Mouse (Mus musculus) MEL (cell line): ENCODE data around the gene Cfap299. TPM values are rescaled to one million over a fixed set of nuclear protein-coding genes. Genes with fewer than 3 reads are reported as not detected.

Experiments used
- DNase-seq: peaks from one replicate; pipeline ENCODE4 v3.0.0; 2011; ENCODE audit warnings: low read depth, low spot score
- H3K27ac ChIP-seq: 2 replicates; pipeline ENCODE4 v1.5.1; 2012; ENCODE audit warnings: low read depth, mild to moderate bottlenecking, control low read depth, low read length, moderate library complexity; ENCODE audit not compliant: control insufficient read depth
- H3K27me3 ChIP-seq, 2 experiments: fragments of 150-350 bp in 1 of 2; sonication (generic) in 1 of 2; 2 replicates each; pipeline ENCODE4 v1.6.1; 2012; ENCODE audit warnings: low read length in 2 of 2, mild to moderate bottlenecking in 2 of 2, improper control_type of control experiment in 1 of 2, moderate library complexity in 1 of 2; ENCODE audit not compliant: insufficient read depth in 2 of 2, control insufficient read depth in 1 of 2
- H3K36me3 ChIP-seq, 2 experiments: 2 replicates each; pipeline ENCODE4 v1.6.1; 2012 to 2014; ENCODE audit warnings: low read length in 2 of 2, improper control_type of control experiment in 1 of 2, inconsistent platforms in 1 of 2, mild to moderate bottlenecking in 1 of 2; ENCODE audit not compliant: insufficient read depth in 2 of 2, control insufficient read depth in 1 of 2
- H3K4me1 ChIP-seq, 2 experiments: fragments of 150-350 bp in 1 of 2; sonication (generic) in 1 of 2; 2 replicates each; pipeline ENCODE4 v1.6.1; 2012; ENCODE audit warnings: low read length in 2 of 2, improper control_type of control experiment in 1 of 2, mild to moderate bottlenecking in 1 of 2; ENCODE audit not compliant: insufficient read depth in 2 of 2, control insufficient read depth in 1 of 2
- H3K4me3 ChIP-seq, 2 experiments: fragments of 150-350 bp in 1 of 2; sonication (generic) in 1 of 2; 2 replicates each; pipeline ENCODE4 v1.5.1; 2012; ENCODE audit warnings: low read depth in 2 of 2, low read length in 2 of 2, mild to moderate bottlenecking in 2 of 2, moderate library complexity in 2 of 2, control low read depth in 1 of 2, improper control_type of control experiment in 1 of 2; ENCODE audit not compliant: control insufficient read depth in 1 of 2, insufficient read depth in 1 of 2
- H3K79me2 ChIP-seq: 2 replicates; pipeline ENCODE4 v1.6.1; 2012; ENCODE audit warnings: mild to moderate bottlenecking, low read length, moderate library complexity; ENCODE audit not compliant: control insufficient read depth, poor library complexity, insufficient read depth
- H3K9ac ChIP-seq: 2 replicates; pipeline ENCODE4 v1.6.1; 2012; ENCODE audit warnings: low read depth, mild to moderate bottlenecking, control low read depth, low read length, moderate library complexity; ENCODE audit not compliant: control insufficient read depth, poor library complexity, severe bottlenecking
- H3K9me3 ChIP-seq: fragments of 150-350 bp; sonication (generic); replicated peaks from 2 replicates; pipeline ENCODE4 v1.6.1; 2012; ENCODE audit warnings: mild to moderate bottlenecking, low read length, improper control_type of control experiment, moderate library complexity; ENCODE audit not compliant: insufficient read depth
- BHLHE40 ChIP-seq: IDR thresholded peaks from 2 replicates; pipeline ENCODE4 v1.6.1; 2012; ENCODE audit warnings: low read depth, mild to moderate bottlenecking, inconsistent platforms, low read length, improper control_type of control experiment, borderline replicate concordance
- EP300 ChIP-seq, 2 experiments: IDR thresholded peaks; 2 replicates each; pipeline ENCODE4 v1.6.1; 2011; ENCODE audit warnings: improper control_type of control experiment in 2 of 2, low read length in 2 of 2, low read depth in 1 of 2, mild to moderate bottlenecking in 1 of 2
- ETS1 ChIP-seq: IDR thresholded peaks from 2 replicates; pipeline ENCODE4 v1.6.1; 2012; ENCODE audit warnings: low read depth, mild to moderate bottlenecking, inconsistent platforms, low read length, improper control_type of control experiment, moderate library complexity
- GABPA ChIP-seq: IDR thresholded peaks from 2 replicates; pipeline ENCODE4 v1.6.1; 2012; ENCODE audit warnings: low read depth, mild to moderate bottlenecking, inconsistent platforms, low read length, improper control_type of control experiment, moderate library complexity
- GATA1 ChIP-seq: IDR thresholded peaks from 2 replicates; pipeline ENCODE4 v1.6.1; 2011; ENCODE audit warnings: low read depth, low read length, improper control_type of control experiment
- HCFC1 ChIP-seq: IDR thresholded peaks from 2 replicates; pipeline ENCODE4 v1.6.1; 2012; ENCODE audit warnings: low read depth, mild to moderate bottlenecking, inconsistent platforms, low read length, improper control_type of control experiment, moderate library complexity
- JUND ChIP-seq: IDR thresholded peaks from 2 replicates; pipeline ENCODE4 v1.6.1; 2011; ENCODE audit warnings: low read depth, mild to moderate bottlenecking, improper control_type of control experiment, low read length
- MAFK ChIP-seq: IDR thresholded peaks from 2 replicates; pipeline ENCODE4 v1.6.1; 2011; ENCODE audit warnings: low read depth, mild to moderate bottlenecking, low read length, improper control_type of control experiment, borderline replicate concordance
- MAX ChIP-seq: IDR thresholded peaks from 2 replicates; pipeline ENCODE4 v1.6.1; 2011; ENCODE audit warnings: low read length, improper control_type of control experiment
- MAZ ChIP-seq: IDR thresholded peaks from 2 replicates; pipeline ENCODE4 v1.6.1; 2012; ENCODE audit warnings: low read depth, mild to moderate bottlenecking, inconsistent platforms, low read length, improper control_type of control experiment
- MEF2A ChIP-seq: IDR thresholded peaks from 2 replicates; pipeline ENCODE4 v1.6.1; 2014; ENCODE audit warnings: low read depth, mild to moderate bottlenecking, inconsistent platforms, low read length, improper control_type of control experiment; ENCODE audit not compliant: poor library complexity, insufficient replicate concordance, severe bottlenecking; ENCODE audit errors: extremely low read depth
- MYB ChIP-seq: IDR thresholded peaks from 2 replicates; pipeline ENCODE4 v1.6.1; 2011; ENCODE audit warnings: mild to moderate bottlenecking, low read depth, low read length, improper control_type of control experiment
- POLR2AphosphoS2 ChIP-seq: IDR thresholded peaks from 2 replicates; pipeline ENCODE4 v1.6.1; 2011; ENCODE audit warnings: low read length, improper control_type of control experiment
- POLR2AphosphoS5 ChIP-seq: IDR thresholded peaks from 2 replicates; pipeline ENCODE4 v1.6.1; 2012; ENCODE audit warnings: low read depth, borderline replicate concordance, mild to moderate bottlenecking, inconsistent platforms, low read length, moderate library complexity, mixed read lengths
- RAD21 ChIP-seq: IDR thresholded peaks from 2 replicates; pipeline ENCODE4 v1.6.1; 2011; ENCODE audit warnings: mild to moderate bottlenecking, low read depth, low read length, improper control_type of control experiment
- RCOR1 ChIP-seq: IDR thresholded peaks from 2 replicates; pipeline ENCODE4 v1.6.1; 2012; ENCODE audit warnings: low read depth, mild to moderate bottlenecking, inconsistent platforms, low read length, improper control_type of control experiment
- SIN3A ChIP-seq: IDR thresholded peaks from 2 replicates; pipeline ENCODE4 v1.6.1; 2012; ENCODE audit warnings: low read length, improper control_type of control experiment, inconsistent platforms
- TAL1 ChIP-seq: IDR thresholded peaks from 2 replicates; pipeline ENCODE4 v1.6.1; 2012; ENCODE audit warnings: mild to moderate bottlenecking, inconsistent platforms, low read length, moderate library complexity, mixed read lengths
- TCF12 ChIP-seq: IDR thresholded peaks from 2 replicates; pipeline ENCODE4 v1.6.1; 2014; ENCODE audit warnings: low read depth, mild to moderate bottlenecking, inconsistent platforms, low read length, improper control_type of control experiment, moderate library complexity
- USF1 ChIP-seq: IDR thresholded peaks from 2 replicates; pipeline ENCODE4 v1.6.1; 2014; ENCODE audit warnings: low read depth, mild to moderate bottlenecking, inconsistent platforms, low read length, improper control_type of control experiment, moderate library complexity
- ZKSCAN1 ChIP-seq: IDR thresholded peaks from 2 replicates; pipeline ENCODE4 v1.6.1; 2012; ENCODE audit warnings: low read depth, mild to moderate bottlenecking, inconsistent platforms, low read length, improper control_type of control experiment, moderate library complexity
- ZMIZ1 ChIP-seq: IDR thresholded peaks from 2 replicates; pipeline ENCODE4 v1.6.1; 2012; ENCODE audit warnings: low read depth, mild to moderate bottlenecking, inconsistent platforms, low read length, improper control_type of control experiment, moderate library complexity
- ZNF384 ChIP-seq: IDR thresholded peaks from 2 replicates; pipeline ENCODE4 v1.6.1; 2012; ENCODE audit warnings: low read depth, mild to moderate bottlenecking, inconsistent platforms, low read length, improper control_type of control experiment
- polyA plus RNA-seq, 2 experiments: library from polyadenylated mRNA; stranded (reverse) in 1 of 2; unstranded in 1 of 2; fragments of >175 nt in 1 of 2; fragments of >200 nt in 1 of 2; gene quantifications; 2 replicates each; pipeline versions ENCODE4 v1.2.1 to v1.2.4; 2012; ENCODE audit warnings: low replicate concordance in 2 of 2, low read depth in 1 of 2; ENCODE audit not compliant: insufficient read length in 2 of 2, insufficient read depth in 1 of 2, missing spikeins in 1 of 2
- total RNA-seq: library from RNA; depleted of rRNA; stranded (reverse); fragments of 300-350 nt; gene quantifications from 2 replicates; pipeline ENCODE4 v1.2.3, GENCODE M21; 2012

Gene Cfap299
- total and polyA plus RNA-seq, 3 experiments = not detected

DNA sequence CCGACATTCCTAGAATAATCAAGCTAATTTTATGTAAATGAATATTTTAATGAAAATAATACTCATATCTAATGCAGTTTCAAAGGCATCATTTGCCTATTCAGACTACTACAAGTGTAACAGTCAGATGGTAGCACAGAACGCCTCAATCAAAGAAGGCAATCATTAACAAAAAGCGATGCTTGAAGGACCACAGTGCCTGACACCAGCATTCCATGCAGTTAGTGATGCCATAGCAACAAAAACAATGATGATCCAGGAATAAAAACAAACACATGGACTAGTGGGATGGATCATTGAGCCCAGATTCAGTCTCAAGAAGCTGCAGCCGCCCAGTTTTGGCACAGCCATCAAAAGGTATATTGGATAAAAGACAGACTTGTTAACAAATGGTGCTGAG, 232.2 kb downstream of the Cfap299 start:
- Histone ChIP-seq H3K27me3 (no peaks in the 10 kb centered on the region), H3K9me3 (no peaks in the 10 kb centered on the region), H3K27ac (no peak overlapping the region)
- TF ChIP-seq MAZ = no peak
- TF ChIP-seq ZMIZ1 = no peak
- no peak for TF ChIP-seq ETS1
- no peak for TF ChIP-seq MEF2A
- TF ChIP-seq RAD21 = no peak
- TF ChIP-seq POLR2AphosphoS5 = no peak
- no peak for TF ChIP-seq MYB
- no peak for TF ChIP-seq EP300 (IDR thresholded peaks at IDR 0.05; ENCODE audit: low read depth in 1 of 2, low read length in 2 of 2)
- no peak for TF ChIP-seq GABPA
- TF ChIP-seq JUND = no peak
- TF ChIP-seq TAL1 = no peak
- no peak for TF ChIP-seq HCFC1
- no peak for TF ChIP-seq BHLHE40
- TF ChIP-seq, all 39 proteins: peak for 0
- Histone ChIP-seq H3K9ac (no peak overlapping the region), H3K4me3 (no peak overlapping the region), H3K36me3 (no peaks in the 10 kb centered on the region), H3K4me1 (no peaks in the 10 kb centered on the region), H3K79me2 (no peaks in the 10 kb centered on the region)
- no peak for DNase-seq

DNA sequence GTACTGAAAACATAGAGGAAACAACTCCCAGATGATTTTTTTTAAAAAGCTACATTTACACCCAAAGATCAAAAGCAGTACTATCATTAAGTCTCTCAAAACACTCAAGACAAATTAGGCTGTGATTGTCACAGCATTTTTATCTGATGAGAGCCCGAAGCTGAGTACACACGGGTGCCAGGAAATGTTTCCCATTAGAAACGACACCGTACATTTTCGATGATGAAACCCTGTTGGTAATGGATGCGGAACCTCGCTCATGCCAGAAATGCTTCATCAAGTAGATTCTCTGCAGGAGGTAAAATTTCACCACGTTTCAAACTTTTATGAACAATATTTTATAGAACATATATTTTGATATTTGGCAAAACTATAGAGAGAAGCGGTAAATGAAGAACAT, 233.7 kb downstream of the Cfap299 start:
- no peak overlapping the region for H3K9ac ChIP-seq
- TF ChIP-seq SIN3A = no peak
- no peak for TF ChIP-seq USF1
- TF ChIP-seq POLR2AphosphoS2 = no peak
- no peak for TF ChIP-seq ZMIZ1
- TF ChIP-seq MAX = no peak
- TF ChIP-seq GATA1 = no peak
- no peak for TF ChIP-seq ETS1
- TF ChIP-seq MEF2A = no peak
- no peak for TF ChIP-seq RCOR1
- TF ChIP-seq TCF12 = no peak
- no peak for TF ChIP-seq ZNF384
- TF ChIP-seq MAFK = no peak
- TF ChIP-seq POLR2AphosphoS5 = no peak
- TF ChIP-seq RAD21 = no peak
- TF ChIP-seq MAZ = no peak
- TF ChIP-seq GABPA = no peak
- no peak for TF ChIP-seq ZKSCAN1
- TF ChIP-seq HCFC1 = no peak
- TF ChIP-seq, all 39 proteins: peak for 0
- Histone ChIP-seq H3K9me3 (no peaks in the 10 kb centered on the region), H3K27me3 (no peaks in the 10 kb centered on the region), H3K4me1 (no peaks in the 10 kb centered on the region), H3K79me2 (no peaks in the 10 kb centered on the region), H3K36me3 (no peaks in the 10 kb centered on the region), H3K27ac (no peak overlapping the region), H3K4me3 (no peak overlapping the region)
- no peak for DNase-seq
